Mouse (Mus musculus): ENCODE results near the gene Pgam5. TPM values are rescaled to one million over a fixed set of nuclear protein-coding genes. Genes with fewer than 3 reads are reported as not detected.

The Pgam5 gene
- 10 to 100 TPM; 53.2 to 69.8 TPM for polyA plus RNA-seq (2017; shearing (Covaris generic))

DNA sequence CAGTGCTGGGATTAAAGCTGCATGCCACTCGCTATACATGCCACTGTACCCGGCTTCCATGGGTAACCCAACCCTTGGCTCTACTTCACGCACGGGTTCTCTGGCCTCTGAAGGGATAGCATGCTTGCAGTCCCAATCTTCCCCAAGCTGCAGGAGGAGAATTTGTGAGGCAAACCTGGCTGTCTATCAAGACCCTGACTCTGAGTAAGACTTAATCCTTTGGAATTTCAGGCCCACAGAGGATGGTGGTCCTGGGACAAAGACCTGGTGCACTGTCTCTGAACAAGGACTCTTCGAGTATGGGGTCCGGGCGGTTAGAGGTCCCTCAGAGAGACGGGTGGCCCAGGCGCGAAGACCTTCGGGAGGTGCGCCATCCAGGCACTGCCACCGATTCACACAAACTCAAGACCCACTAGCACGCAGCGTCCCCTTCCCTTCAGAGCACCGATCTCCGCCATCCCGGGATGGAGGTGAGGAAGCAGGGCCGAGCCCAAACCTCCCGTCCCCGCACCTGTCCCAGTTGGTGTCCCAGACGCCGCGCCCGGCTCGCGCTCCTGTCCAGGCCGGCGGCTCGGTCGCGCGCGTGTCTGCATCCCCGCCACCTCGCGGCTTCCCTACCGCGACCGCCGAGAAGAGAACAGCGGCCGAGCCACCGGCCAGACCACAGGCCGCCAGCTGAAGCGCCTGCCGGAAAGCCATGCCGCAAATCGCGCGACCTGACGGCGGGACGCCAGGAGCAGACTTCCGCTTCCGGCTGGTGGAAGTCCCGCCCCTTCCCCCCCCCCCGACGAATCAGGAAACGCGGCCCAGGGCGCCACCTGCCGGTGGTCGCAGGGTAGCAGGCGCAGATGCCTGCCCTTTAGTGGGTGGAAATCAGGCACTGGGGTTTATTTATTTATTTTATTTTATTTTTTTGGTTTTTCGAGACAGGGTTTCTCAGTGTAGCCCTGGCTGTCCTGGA lies at the start of gene Pgam5:
TSS of gene Pgam5 (minus strand) at position 773 of the 961 bp plus-strand sequence.

DNA sequence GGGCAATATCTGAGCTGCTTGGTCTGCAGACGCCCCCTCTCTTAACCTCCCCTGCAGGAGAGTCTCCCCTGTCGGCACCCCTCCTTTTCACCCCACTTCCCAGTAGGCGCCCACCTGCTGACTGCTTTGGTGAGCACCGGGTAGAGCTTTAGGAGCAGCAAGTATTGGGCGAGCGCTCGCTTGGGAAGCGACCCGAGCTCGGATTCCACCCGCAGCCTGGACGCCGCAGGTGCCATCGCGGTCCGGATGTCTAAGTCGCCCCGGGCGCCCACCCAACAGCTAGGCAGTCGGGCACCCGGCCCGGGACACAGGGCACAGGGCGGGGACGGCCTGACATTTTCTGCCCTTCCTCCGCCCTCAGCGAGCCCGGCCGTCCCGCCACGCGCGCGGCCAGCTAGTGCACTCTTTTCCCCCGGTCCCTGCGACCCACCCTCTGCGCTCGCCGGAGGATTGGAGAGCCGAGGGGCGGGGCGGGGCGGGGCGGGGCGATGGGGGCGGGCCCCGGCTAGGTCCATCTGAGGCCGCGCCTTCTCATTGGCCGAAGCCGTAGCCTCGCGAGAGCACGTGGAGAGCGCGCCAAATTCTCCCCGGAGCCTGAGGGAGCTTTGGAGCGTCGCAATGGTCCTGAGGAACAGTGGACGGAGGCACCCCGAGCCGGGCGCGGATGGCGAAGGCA lies 16.2 kb upstream of the Pgam5 start, which contains the start of the genes Pxmp2 and Pole:
TSS of gene Pxmp2 (minus strand) at position 417 of the 676 bp plus-strand sequence.
TSS of gene Pole (plus strand) at position 537 of the 676 bp plus-strand sequence.

GRCm38 (mm10) chr5:110230780-110231461 lies 38.8 kb downstream of the Pgam5 start, which contains the start of gene Ankle2:
Ankle2 (plus strand) TSS chr5:110231004.

Other genes with a start within 250 kb of the Pgam5 start
- 10 to 100 TPM; 10.9 to 11.1 TPM for gene Gm17655, start 197.4 kb downstream of the Pgam5 start, polyA plus RNA-seq (2017; shearing (Covaris generic))
- gene Gm35315, start 175.5 kb downstream of the Pgam5 start, polyA plus RNA-seq (2017; shearing (Covaris generic)), result 1 to 10 TPM; 1.7 to 2.1 TPM
- gene Plcxd1, start 169.9 kb downstream of the Pgam5 start, polyA plus RNA-seq (2017; shearing (Covaris generic)), result 1 to 10 TPM; 2.1 to 2.6 TPM
- 10 to 100 TPM; 57.5 to 92.5 TPM for gene Gtpbp6, start 161.7 kb downstream of the Pgam5 start, polyA plus RNA-seq (2017; shearing (Covaris generic))
- gene Zfp605, start 159.8 kb downstream of the Pgam5 start, polyA plus RNA-seq (2017; shearing (Covaris generic)), result 1 to 10 TPM; 2.8 to 4.0 TPM
- 10 to 100 TPM; 63.1 to 78.6 TPM for gene Chfr, start 134.1 kb downstream of the Pgam5 start, polyA plus RNA-seq (2017; shearing (Covaris generic))
- 10 to 100 TPM; 30.3 to 30.8 TPM for gene Golga3, start 93.2 kb downstream of the Pgam5 start, polyA plus RNA-seq (2017; shearing (Covaris generic))
- 10 to 100 TPM; 52.2 to 60.1 TPM for gene Ankle2, start 38.9 kb downstream of the Pgam5 start, polyA plus RNA-seq (2017; shearing (Covaris generic))
- gene Pxmp2, start 16.3 kb upstream of the Pgam5 start, polyA plus RNA-seq (2017; shearing (Covaris generic)), result 1 to 10 TPM; 2.8 to 4.2 TPM
- 1 to 10 TPM; 3.2 to 3.9 TPM for gene Pole, start 16.4 kb upstream of the Pgam5 start, polyA plus RNA-seq (2017; shearing (Covaris generic))
- gene P2rx2, start 73.3 kb upstream of the Pgam5 start, polyA plus RNA-seq (2017; shearing (Covaris generic)), result not detected
- under 1 TPM; 0.31 to 0.58 TPM for gene Lrcol1, start 74.8 kb upstream of the Pgam5 start, polyA plus RNA-seq (2017; shearing (Covaris generic))
- gene Fbrsl1, start 178.6 kb upstream of the Pgam5 start, polyA plus RNA-seq (2017; shearing (Covaris generic)), result 10 to 100 TPM; 36.8 to 42.6 TPM

Measured in inflammation-experienced regulatory T-cells (primary cell).